Mouse (Mus musculus) cerebellum, adult 8-10 months (tissue): ENCODE results near the gene Csf2rb.
"Not testable (repeated sequence)": the region's sequence is repeated elsewhere in the genome, so short reads cannot be mapped to it uniquely, and the experiment has no call there.

Experiments used
- DNase-seq: peaks from one replicate; pipeline ENCODE4 v3.0.0; 2022

Gene Csf2rb

GRCm38 (mm10) chr15:78328520-78329097, 3.1 kb downstream of the Csf2rb start:
- DNase-seq = no peak

GRCm38 (mm10) chr15:78329972-78330371, 4.4 kb downstream of the Csf2rb start:
- not testable (repeated sequence) for DNase-seq

DNA sequence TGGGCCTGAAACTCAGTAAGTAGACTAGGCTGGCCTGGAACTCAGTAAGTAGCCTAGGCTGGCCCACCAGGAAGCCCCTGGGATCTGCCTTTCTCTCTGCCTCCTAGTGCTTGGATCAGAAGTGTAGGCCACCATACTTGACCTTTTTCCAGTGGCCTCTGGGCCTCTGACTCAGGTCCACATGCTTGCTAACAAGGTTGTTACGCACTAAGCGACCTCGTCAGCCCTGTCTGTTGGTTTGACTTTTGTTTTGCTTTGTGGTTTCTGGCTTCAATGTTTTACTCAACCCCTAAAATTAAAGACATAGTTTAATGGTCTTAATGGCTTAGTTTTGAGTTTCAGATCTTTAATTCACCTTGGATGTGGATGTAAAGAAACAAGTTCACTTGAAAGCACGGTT, 5.2 kb downstream of the Csf2rb start:
- no peak for DNase-seq

GRCm38 (mm10) chr15:78331523-78332340, 6.2 kb downstream of the Csf2rb start:
- no peak for DNase-seq

DNA sequence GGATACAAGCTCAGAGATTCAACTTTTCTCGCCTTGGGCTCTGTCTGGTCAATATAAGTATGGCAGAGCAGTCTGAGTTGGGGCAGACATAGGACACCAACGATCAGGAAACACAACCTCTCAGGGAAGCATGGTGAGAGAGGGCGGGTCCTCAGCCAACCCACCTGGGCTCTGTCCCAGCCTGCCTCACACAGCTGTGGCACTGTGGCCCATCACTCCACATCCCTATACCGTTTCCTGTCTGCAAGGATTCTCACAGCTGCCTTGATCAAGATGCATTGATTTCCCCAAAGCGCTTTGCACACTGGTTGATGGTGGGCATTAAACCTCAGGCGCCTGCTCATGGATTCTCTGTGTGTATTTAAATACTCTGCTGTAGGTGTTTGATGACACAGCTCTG, 7.4 kb downstream of the Csf2rb start:
- DNase-seq = no peak

DNA sequence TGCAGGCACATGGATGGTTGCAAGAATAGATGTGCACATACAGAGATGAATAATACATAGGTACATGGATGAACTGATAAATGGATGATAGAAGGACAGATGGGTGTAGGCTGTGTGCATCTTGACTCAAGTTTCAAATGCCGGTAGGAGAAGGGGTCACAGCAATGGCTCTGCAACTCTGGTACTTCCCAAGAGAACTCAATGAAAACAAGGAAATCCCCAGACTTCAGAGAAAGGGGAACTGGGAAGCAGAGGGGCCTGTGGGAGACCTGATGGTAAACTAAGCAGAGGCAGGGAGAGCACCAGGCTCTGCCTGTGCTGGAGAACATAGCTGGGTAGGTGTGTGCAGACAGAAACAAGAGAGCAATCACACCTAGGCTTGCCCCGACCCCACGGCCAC, 8.8 kb downstream of the Csf2rb start:
- DNase-seq = no peak

- DNase-seq = peak; percentile 24
These were observed 14.3 kb downstream of the Csf2rb start for GRCm38 (mm10) chr15:78339627-78340423.

GRCm38 (mm10) chr15:78340919-78341318, 15.4 kb downstream of the Csf2rb start:
- DNase-seq = not testable (repeated sequence)

DNA sequence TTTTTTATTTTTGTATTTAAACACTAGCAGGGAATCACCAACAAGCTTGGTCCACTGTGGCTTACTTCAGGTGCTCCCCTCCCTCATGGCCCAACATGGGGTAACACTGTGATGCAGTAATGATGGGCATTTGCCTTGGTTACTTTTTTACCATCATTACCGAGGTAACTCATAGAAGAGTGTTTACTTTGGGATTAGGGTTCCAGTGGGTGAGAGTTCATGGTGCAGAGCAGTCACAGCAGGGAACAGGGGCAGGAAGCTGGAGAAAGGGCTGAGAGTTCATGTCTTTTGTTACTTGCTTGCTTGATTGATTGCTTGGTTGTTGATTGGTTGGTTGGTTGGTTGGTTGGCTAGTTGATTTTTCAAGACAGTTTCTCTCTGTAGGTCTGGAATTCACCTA, 18.1 kb downstream of the Csf2rb start:
- no peak for DNase-seq

DNA sequence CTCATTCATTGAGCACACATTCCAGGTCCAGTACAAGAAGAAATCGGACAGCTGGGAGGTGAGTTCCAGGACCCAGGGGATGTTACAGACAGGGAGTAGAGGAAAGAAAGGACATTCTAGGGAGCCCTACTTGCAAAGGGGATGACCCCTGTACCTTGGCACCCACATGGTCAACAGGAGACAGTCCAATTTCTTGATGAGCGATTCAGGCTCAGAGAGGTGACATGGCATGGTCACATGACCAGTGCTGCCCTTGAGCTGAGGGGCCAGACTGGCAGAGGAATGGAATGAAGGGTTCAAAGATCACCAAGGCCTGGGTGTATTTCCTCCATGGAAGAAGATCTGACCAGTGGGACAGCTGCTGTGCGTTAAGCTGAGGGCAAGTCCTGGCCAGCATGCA, 19.0 kb downstream of the Csf2rb start:
- no peak for DNase-seq

DNA sequence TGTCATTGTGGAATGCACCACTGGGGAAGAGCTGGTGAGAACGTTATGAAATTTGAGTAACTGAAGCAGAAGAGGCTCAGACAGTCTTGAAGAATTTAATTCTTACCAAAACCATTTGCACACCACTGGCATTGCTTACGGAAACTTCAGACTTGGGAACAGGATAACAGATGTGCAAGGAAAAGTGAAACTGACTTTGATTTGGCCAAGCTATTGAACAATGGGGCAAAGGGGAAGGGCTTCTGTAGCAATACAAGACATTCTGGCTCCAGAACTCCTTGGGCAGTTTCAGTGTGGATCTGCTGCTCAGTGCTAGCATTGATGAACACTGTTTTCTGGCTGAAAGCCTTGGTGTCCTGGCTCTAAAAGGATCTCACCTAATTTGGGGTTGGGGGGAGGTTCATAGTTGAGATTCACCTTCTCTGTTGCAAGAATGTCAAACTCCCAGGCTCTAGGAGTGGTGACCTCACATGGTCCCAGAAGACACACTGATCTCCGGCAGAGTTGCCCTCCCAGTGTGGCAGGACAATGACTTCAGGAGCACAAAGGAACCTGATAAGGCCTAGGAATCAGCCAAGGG, 26.1 kb downstream of the Csf2rb start:
- no peak for DNase-seq

DNA sequence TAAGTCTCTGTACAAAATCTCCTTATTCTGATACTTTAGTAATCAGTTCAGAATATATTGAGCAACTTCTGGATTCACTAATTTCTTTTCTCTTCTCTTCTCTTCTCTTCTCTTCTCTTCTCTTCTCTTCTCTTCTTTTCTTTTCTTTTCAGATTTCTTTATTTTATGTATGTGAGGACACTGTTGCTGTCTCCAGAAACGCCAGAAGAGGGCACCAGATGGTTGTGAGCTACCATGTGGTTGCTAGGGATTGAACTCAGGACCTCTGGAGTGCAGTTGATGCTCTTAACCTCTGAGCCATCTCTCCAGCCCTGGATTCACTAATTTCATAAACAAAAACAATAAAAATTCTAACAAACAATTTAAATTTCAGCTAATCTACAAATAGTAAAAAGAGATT, 29.4 kb downstream of the Csf2rb start:
- peak; percentile 16 for DNase-seq

GRCm38 (mm10) chr15:78355548-78355947, 30.0 kb downstream of the Csf2rb start:
- no peak for DNase-seq

DNA sequence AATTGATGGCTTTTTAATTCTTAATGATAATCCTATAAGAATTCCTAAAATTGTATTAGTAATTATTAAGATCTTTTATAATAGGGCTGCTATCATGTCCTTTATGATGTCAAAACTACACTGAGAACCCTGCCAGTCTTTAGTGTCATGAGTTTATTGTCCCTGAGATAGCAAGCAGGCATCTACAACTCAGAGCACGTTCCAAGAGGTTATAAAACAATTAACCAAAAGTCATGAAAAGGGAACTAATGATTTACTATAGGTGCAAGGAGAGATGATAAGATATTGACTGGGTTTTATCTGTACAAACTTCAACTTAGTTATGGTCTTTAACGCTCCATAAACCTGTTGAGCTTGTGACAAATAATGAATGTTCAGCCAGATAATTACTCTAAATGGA, 40.4 kb downstream of the Csf2rb start:
- DNase-seq = no peak

DNA sequence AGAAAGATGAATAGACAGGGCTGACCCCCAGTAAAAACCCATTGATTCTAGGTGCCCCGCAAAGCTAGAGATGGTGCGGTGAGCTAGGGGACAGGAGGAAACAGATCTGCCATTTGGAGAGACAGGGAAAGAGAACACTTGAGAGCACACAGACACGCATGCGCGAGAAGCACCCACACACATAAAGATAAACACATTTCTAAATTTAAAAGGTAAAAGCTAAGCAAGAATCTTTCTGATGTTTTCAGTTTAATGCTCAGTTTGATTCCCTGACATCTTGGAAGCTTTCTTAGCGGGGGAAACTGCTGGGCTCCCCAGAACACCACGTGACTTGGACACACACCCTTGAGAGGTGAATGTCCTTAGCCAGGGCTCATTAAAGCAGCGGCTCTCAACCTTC, 41.3 kb downstream of the Csf2rb start:
- DNase-seq = no peak

DNA sequence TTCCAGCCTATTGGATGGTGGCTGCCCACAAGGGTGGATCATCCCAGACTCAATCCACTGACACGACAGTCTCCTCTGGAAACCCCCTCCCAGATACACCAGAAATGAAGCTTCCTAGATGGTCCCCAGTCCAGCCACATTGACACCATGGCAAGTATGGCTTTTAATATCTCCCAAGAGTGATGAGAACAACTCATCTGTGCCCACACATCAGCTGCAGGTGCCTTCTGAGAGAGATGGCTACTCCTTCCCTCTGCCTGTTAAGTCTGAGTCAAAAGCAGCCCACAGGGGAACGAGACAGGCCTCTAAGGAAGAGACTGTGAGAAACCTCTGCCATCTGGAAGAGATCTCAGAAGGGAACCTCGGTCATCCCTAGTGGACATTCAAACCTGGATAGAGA, 42.3 kb downstream of the Csf2rb start:
- DNase-seq = no peak

DNA sequence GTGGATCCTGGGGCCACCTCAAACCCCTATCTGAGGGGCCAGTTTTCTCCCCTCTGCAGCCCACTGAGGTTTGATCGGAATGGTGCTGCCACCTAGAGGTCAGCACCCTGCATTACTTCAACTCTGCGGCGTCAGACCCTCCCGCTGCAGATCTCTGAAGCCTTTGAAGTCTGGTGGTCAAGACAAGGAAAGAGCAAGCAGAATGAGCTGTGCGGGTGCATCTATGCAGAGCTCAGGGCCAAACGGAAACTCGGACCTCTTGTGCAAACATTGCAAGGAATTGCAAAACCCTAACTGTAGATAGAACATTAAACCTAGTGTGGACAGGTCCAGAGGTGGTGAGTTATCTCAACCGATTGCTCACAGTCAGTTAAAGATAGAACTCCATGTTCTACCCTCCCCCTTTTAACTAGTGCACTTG, 43.4 kb downstream of the Csf2rb start:
- DNase-seq = peak; percentile 27

DNA sequence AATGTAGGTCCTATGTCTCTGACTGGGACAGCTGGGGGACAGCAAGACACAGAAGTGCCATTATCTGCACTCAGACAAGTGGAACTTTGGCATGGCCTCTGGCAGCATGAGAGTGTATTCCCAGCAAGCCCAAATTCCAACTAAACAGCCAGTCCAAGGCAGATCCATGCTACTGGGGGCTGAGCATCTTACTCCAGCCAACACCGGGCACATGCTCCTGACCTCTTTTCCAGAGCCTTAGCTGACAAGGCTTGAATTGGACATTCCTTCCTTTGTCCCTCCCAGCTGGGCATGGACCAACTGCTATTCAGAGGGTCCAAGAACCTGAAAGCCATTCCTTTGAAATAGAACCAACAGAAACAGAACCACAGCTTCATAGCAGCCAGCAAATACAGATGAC, 44.1 kb downstream of the Csf2rb start:
- DNase-seq = no peak

- no peak for DNase-seq
These were observed 47.2 kb downstream of the Csf2rb start for GRCm38 (mm10) chr15:78372796-78373195.

GRCm38 (mm10) chr15:78374204-78374603, 48.7 kb downstream of the Csf2rb start:
- DNase-seq = no peak

DNA sequence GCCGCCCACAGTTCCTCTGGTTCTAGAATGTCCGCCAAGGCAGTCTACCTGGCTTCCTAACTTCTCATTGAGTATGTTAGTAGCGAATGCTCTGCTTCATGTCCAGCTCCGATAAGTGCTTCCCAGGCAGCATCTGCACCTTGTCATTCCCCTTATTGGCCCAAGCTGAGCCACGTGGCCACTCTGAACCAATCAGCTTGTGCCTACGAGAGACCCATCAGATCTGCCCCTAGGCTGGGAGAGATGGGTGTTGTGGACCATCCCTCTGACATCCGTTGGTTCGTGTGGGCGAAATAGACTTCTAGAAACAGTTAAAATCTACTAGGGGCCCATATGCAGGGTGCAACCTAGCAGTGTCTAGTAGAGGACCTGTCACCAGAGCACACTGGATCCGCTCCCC, 52.3 kb downstream of the Csf2rb start:
- no peak for DNase-seq

DNA sequence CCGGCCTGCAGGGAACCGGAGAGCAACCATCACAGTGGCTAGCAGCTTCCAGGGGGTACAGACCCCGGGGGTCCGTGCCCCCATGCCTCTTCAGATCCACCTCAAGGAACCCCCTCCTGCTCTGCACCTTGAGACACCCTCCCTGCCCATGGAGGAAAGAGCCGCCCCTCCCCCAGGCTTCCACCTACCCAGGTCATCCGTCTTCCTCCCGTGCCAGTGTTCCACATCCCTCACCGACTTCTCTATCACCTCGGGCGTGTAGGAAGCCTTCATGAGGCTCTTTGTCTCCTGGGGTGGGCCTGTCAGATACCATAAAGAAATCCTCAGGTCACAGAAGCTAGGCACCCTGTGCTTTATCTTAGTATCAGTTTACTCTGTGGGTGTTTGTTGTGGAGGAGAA, 53.0 kb downstream of the Csf2rb start:
- no peak for DNase-seq

- DNase-seq = no peak
These were observed 54.7 kb downstream of the Csf2rb start for GRCm38 (mm10) chr15:78380208-78380607.

- no peak for DNase-seq
These were observed 55.2 kb downstream of the Csf2rb start for GRCm38 (mm10) chr15:78380741-78381140.
